Mouse (Mus musculus) CH12.LX (cell line): ENCODE data around the gene Gapdh. TPM values are rescaled to one million over a fixed set of nuclear protein-coding genes. Genes with fewer than 3 reads are reported as not detected.

Experiments
- DNase-seq: peaks from one replicate; pipeline ENCODE4 v3.0.0-alpha.2; 2013; ENCODE audit errors: extremely low read depth
- H3K27ac ChIP-seq: 2 replicates; pipeline ENCODE4 v1.5.1; 2012; ENCODE audit warnings: low read depth, mild to moderate bottlenecking, control low read depth, moderate library complexity; ENCODE audit not compliant: insufficient read depth
- H3K27me3 ChIP-seq: replicated peaks from 2 replicates; pipeline ENCODE3; 2012; ENCODE audit warnings: inconsistent platforms
- H3K36me3 ChIP-seq, 2 experiments: replicated peaks in 1 of 2; 2 replicates each; pipeline versions ENCODE3 to v1.6.1; 2012; ENCODE audit warnings: inconsistent platforms in 1 of 2, low read length in 1 of 2, mild to moderate bottlenecking in 1 of 2, mixed read lengths in 1 of 2, moderate library complexity in 1 of 2; ENCODE audit not compliant: control insufficient read depth in 1 of 2, insufficient read depth in 1 of 2
- H3K4me1 ChIP-seq, 2 experiments: 2 replicates each; pipeline ENCODE4 v1.6.1; 2012; ENCODE audit warnings: inconsistent platforms in 1 of 2, moderate library complexity in 1 of 2; ENCODE audit not compliant: insufficient read depth in 2 of 2, control insufficient read depth in 1 of 2
- H3K4me2 ChIP-seq: 2 replicates; pipeline ENCODE4 v1.6.1; 2012; ENCODE audit warnings: low read depth, mild to moderate bottlenecking, control low read depth; ENCODE audit not compliant: poor library complexity, insufficient read depth, severe bottlenecking
- H3K4me3 ChIP-seq, 3 experiments: fragments of 150-350 bp in 1 of 3; sonication (generic) in 1 of 3; replicated peaks in 1 of 3; 2 replicates each; pipeline versions ENCODE3 to v1.5.1; 2011 to 2012; ENCODE audit warnings: low read depth in 2 of 3, low read length in 2 of 3, mild to moderate bottlenecking in 2 of 3, moderate library complexity in 2 of 3, control low read depth in 1 of 3, improper control_type of control experiment in 1 of 3, inconsistent platforms in 1 of 3, mixed read lengths in 1 of 3; ENCODE audit not compliant: poor library complexity in 1 of 3
- H3K79me2 ChIP-seq: replicated peaks from 2 replicates; pipeline ENCODE4 v1.6.1; 2012; ENCODE audit warnings: mild to moderate bottlenecking, moderate library complexity; ENCODE audit not compliant: control insufficient read depth, poor library complexity, insufficient read depth, severe bottlenecking; ENCODE audit errors: extremely low read depth
- H3K9ac ChIP-seq: 2 replicates; pipeline ENCODE4 v1.6.1; 2012; ENCODE audit warnings: low read depth, mild to moderate bottlenecking, control low read depth, moderate library complexity; ENCODE audit not compliant: insufficient read depth
- H3K9me3 ChIP-seq: replicated peaks from 2 replicates; pipeline ENCODE3; 2012; ENCODE audit warnings: low read length, inconsistent platforms, mixed read lengths
- CHD1 ChIP-seq: IDR thresholded peaks from 2 replicates; pipeline ENCODE4 v1.6.1; 2012; ENCODE audit warnings: low read depth, low read length, improper control_type of control experiment, inconsistent platforms
- CTCF ChIP-seq, 2 experiments: IDR thresholded peaks in 1 of 2; conservative IDR thresholded peaks in 1 of 2; 2 replicates each; pipeline ENCODE4 v1.5.1; 2011 to 2012; ENCODE audit warnings: low read depth in 2 of 2, low read length in 2 of 2, improper control_type of control experiment in 1 of 2, inconsistent platforms in 1 of 2, mild to moderate bottlenecking in 1 of 2, moderate library complexity in 1 of 2
- E2F4 ChIP-seq: IDR thresholded peaks from 2 replicates; pipeline ENCODE4 v1.6.1; 2011; ENCODE audit warnings: low read depth, low read length, improper control_type of control experiment; ENCODE audit not compliant: insufficient replicate concordance
- ELF1 ChIP-seq: IDR thresholded peaks from 2 replicates; pipeline ENCODE4 v1.6.1; 2014; ENCODE audit warnings: low read depth, mild to moderate bottlenecking, inconsistent platforms, low read length, improper control_type of control experiment
- HCFC1 ChIP-seq: IDR thresholded peaks from 2 replicates; pipeline ENCODE4 v1.6.1; 2012; ENCODE audit warnings: low read depth, mild to moderate bottlenecking, inconsistent platforms, low read length, improper control_type of control experiment
- JUN ChIP-seq: IDR thresholded peaks from 2 replicates; pipeline ENCODE4 v1.6.1; 2011; ENCODE audit warnings: low read depth, mild to moderate bottlenecking, low read length, improper control_type of control experiment, moderate library complexity; ENCODE audit not compliant: insufficient read depth
- MAFK ChIP-seq: IDR thresholded peaks from 2 replicates; pipeline ENCODE4 v1.6.1; 2011; ENCODE audit warnings: low read length, improper control_type of control experiment; ENCODE audit not compliant: insufficient replicate concordance
- MAX ChIP-seq: IDR thresholded peaks from 2 replicates; pipeline ENCODE4 v1.6.1; 2011; ENCODE audit warnings: low read length, improper control_type of control experiment
- MEF2A ChIP-seq: IDR thresholded peaks from 2 replicates; pipeline ENCODE4 v1.6.1; 2014; ENCODE audit warnings: low read depth, mild to moderate bottlenecking, inconsistent platforms, low read length, improper control_type of control experiment, borderline replicate concordance
- MXI1 ChIP-seq: IDR thresholded peaks from 2 replicates; pipeline ENCODE4 v1.6.1; 2011; ENCODE audit warnings: mild to moderate bottlenecking, low read depth, low read length, improper control_type of control experiment
- MYC ChIP-seq: IDR thresholded peaks from 2 replicates; pipeline ENCODE4 v1.6.1; 2011; ENCODE audit warnings: low read depth, mild to moderate bottlenecking, improper control_type of control experiment, low read length
- NELFE ChIP-seq: IDR thresholded peaks from 2 replicates; pipeline ENCODE4 v1.6.1; 2011; ENCODE audit warnings: low read depth, low read length, improper control_type of control experiment
- NRF1 ChIP-seq: IDR thresholded peaks from 2 replicates; pipeline ENCODE4 v1.6.1; 2014; ENCODE audit warnings: low read depth, mild to moderate bottlenecking, inconsistent platforms, low read length, improper control_type of control experiment, moderate library complexity
- PAX5 ChIP-seq: IDR thresholded peaks from 2 replicates; pipeline ENCODE4 v1.6.1; 2012; ENCODE audit warnings: low read length, inconsistent platforms, mixed read lengths
- POLR2A ChIP-seq: IDR thresholded peaks from 2 replicates; pipeline ENCODE4 v1.6.1; 2011; ENCODE audit warnings: low read depth, mild to moderate bottlenecking, improper control_type of control experiment, low read length
- RAD21 ChIP-seq: IDR thresholded peaks from 2 replicates; pipeline ENCODE4 v1.6.1; 2011; ENCODE audit warnings: low read depth, mild to moderate bottlenecking, low read length, improper control_type of control experiment, moderate library complexity
- RCOR1 ChIP-seq: conservative IDR thresholded peaks from 2 replicates; pipeline ENCODE4 v1.6.1; 2012; ENCODE audit warnings: low read depth, mild to moderate bottlenecking, inconsistent platforms, low read length, improper control_type of control experiment
- SIN3A ChIP-seq: IDR thresholded peaks from 2 replicates; pipeline ENCODE4 v1.6.1; 2012; ENCODE audit warnings: low read length, improper control_type of control experiment, inconsistent platforms
- SMC3 ChIP-seq: IDR thresholded peaks from 2 replicates; pipeline ENCODE4 v1.6.1; 2011; ENCODE audit warnings: low read depth, low read length, improper control_type of control experiment
- TBP ChIP-seq: conservative IDR thresholded peaks from 2 replicates; pipeline ENCODE4 v1.6.1; 2011; ENCODE audit warnings: low read depth, low read length, improper control_type of control experiment
- TCF12 ChIP-seq: IDR thresholded peaks from 2 replicates; pipeline ENCODE4 v1.6.1; 2014; ENCODE audit warnings: low read depth, mild to moderate bottlenecking, inconsistent platforms, low read length, improper control_type of control experiment
- UBTF ChIP-seq: IDR thresholded peaks from 2 replicates; pipeline ENCODE4 v1.6.1; 2012; ENCODE audit warnings: low read depth, mild to moderate bottlenecking, inconsistent platforms, low read length, improper control_type of control experiment, moderate library complexity
- USF1 ChIP-seq: IDR thresholded peaks from 2 replicates; pipeline ENCODE4 v1.6.1; 2014; ENCODE audit warnings: low read depth, mild to moderate bottlenecking, inconsistent platforms, low read length, improper control_type of control experiment
- USF2 ChIP-seq: conservative IDR thresholded peaks from 2 replicates; pipeline ENCODE4 v1.6.1; 2011; ENCODE audit warnings: low read depth, low read length, improper control_type of control experiment
- ZC3H11A ChIP-seq: IDR thresholded peaks from 2 replicates; pipeline ENCODE4 v1.6.1; 2012; ENCODE audit warnings: low read depth, mild to moderate bottlenecking, inconsistent platforms, low read length, improper control_type of control experiment
- ZKSCAN1 ChIP-seq: IDR thresholded peaks from 2 replicates; pipeline ENCODE4 v1.6.1; 2012; ENCODE audit warnings: low read depth, inconsistent platforms, low read length, improper control_type of control experiment, borderline replicate concordance
- ZNF384 ChIP-seq: IDR thresholded peaks from 2 replicates; pipeline ENCODE4 v1.6.1; 2012; ENCODE audit warnings: low read depth, low read length, improper control_type of control experiment, inconsistent platforms
- dilution Hi-C: fragments of 300-500 bp; cut with MboI; formaldehyde crosslinking; loops from 2 replicates; pipeline ENCODE4 v1.14.3; 2020; ENCODE audit warnings: low sequenced_read_pairs; ENCODE audit not compliant: extremely low pct_unique_long_range_greater_than_20kb, extremely low pct_ligation_motif_present
- in situ Hi-C: fragments of 300-500 bp; cut with MboI; formaldehyde crosslinking; loops from 3 replicates; pipeline ENCODE4 v1.14.3; 2019; ENCODE audit warnings: low sequenced_read_pairs, low pct_ligation_motif_present, low pct_unique_long_range_greater_than_20kb, mixed read lengths
- polyA plus RNA-seq: library from polyadenylated mRNA; unstranded; fragments of >175 nt; gene quantifications from 2 replicates; pipeline ENCODE4 v1.2.1, GENCODE M21; 2012; ENCODE audit warnings: low read depth; ENCODE audit not compliant: insufficient read length
- total RNA-seq, 2 experiments: library from RNA; depleted of rRNA; stranded (reverse); fragments of 300-350 nt in 1 of 2; fragments of >200 nt in 1 of 2; gene quantifications; 2 replicates each; pipeline ENCODE4 v1.2.3; 2012 to 2014

The Gapdh gene
- total and polyA plus RNA-seq, 3 experiments: 2,268 to 2,925 (median 2,654) TPM

GRCm38 (mm10) chr6:125160854-125161760 lies 5.2 kb downstream of the Gapdh start (continued):
- no peak for TF ChIP-seq RCOR1
- no peak for TF ChIP-seq TBP
- no peak for TF ChIP-seq MAX
- no peak for TF ChIP-seq RAD21
- TF ChIP-seq NRF1: no peak
- no peak for TF ChIP-seq ZC3H11A
- no peak for TF ChIP-seq NELFE
- TF ChIP-seq MAFK: no peak
- no peak for TF ChIP-seq ELF1

DNA sequence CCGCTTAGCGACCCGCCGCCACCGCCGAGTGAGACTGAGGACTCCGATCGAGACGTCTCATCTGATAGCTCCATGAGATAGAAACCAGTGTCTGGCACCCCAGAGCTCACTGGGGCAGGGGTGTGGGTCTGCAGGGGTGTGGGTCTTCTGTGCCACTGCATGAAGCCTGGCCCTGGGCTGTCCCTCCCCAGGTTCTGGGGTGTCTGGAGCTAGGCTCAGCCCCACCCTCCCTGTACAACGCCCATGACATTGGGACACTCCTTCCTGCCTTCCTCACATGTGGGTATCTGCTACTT lies 5.8 kb downstream of the Gapdh start:
- in situ Hi-C loops (no loop called here), dilution Hi-C loops (no loop called here)
- peaks cover 67 to 82% of the 10 kb centered on the region in 2 experiments for H3K36me3 ChIP-seq
- no peaks in the 10 kb centered on the region for H3K27me3 ChIP-seq
- no peak overlapping the region for H3K4me3 ChIP-seq
- no peak overlapping the region for H3K27ac ChIP-seq
- TF ChIP-seq MXI1 (no peak), SMC3 (0 out of 2 replicates have a peak, but pooled peaks have one; percentile 1), SIN3A (no peak), USF1 (no peak)
- TF ChIP-seq, all 38 proteins: peak for 1
- no peaks in the 10 kb centered on the region for H3K9me3 ChIP-seq
- H3K9ac ChIP-seq: no peak overlapping the region
- H3K79me2 ChIP-seq: peaks cover 21% of the 10 kb centered on the region
- peaks cover 3 to 18% of the 10 kb centered on the region in 2 experiments; a peak in 2 of 4 replicates for H3K4me1 ChIP-seq
- no peak overlapping the region for H3K4me2 ChIP-seq
- peak; percentile 29 for DNase-seq

DNA sequence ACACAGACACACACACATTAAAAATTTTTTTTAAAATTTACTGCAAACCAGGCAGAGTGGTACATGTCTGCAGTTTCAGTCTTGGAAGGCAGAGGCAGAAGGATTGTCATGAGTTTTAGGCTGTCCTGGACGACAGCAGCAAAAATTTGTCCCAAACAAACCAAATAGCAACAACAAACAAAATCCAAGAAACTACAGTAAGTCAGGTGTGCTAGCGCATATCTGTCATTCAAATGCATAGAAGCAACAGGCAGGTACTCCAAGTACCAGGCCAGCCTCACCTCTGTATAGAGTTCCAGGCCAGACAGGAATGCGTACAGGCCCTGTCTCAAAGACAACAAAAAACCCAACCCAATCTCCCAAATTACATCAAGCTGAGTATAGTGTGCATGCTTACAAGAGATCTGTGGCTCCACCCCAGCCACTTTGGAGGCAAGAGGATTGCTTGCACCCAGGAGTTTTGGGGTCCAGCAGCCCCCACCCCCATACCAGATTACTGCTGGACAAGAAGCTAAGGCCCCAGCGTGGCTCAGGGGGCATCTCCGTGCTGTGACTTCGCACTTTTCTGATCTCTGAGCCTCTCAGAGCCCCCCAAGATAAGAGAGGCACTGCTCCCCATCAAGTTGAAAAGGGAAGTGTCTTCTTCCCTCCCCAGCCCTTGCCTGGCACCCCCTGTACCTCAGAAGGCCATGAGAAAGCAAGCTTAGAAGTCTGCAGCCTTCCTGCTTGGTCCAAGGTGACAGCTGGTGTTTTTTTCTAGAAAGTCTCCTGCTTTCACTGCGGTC lies 6.3 kb downstream of the Gapdh start:
- H3K36me3 ChIP-seq: peaks cover 72 to 88% of the 10 kb centered on the region in 2 experiments

More for the DNA sequence above, 6.3 kb downstream of the Gapdh start:
- Histone ChIP-seq H3K4me3 (no peak overlapping the region), H3K4me1 (peaks cover 3 to 18% of the 10 kb centered on the region in 2 experiments; a peak in 2 of 4 replicates), H3K4me2 (no peak overlapping the region), H3K9me3 (no peaks in the 10 kb centered on the region), H3K27me3 (no peaks in the 10 kb centered on the region), H3K79me2 (peaks cover 17% of the 10 kb centered on the region), H3K27ac (no peak overlapping the region), H3K9ac (no peak overlapping the region)
- in situ Hi-C loops: loop anchor here (5.0 kb wide), 1 partner anchor 112 kb away; no protein-coding TSS in a partner anchor
- no peak for TF ChIP-seq NRF1
- no peak for TF ChIP-seq SMC3
- TF ChIP-seq CTCF (conservative IDR thresholded peaks at IDR 0.05 in 1 of 2, IDR thresholded peaks at IDR 0.05 in 1 of 2; ENCODE audit: low read depth in 2 of 2, low read length in 2 of 2): no peak
- TF ChIP-seq POLR2A: no peak
- TF ChIP-seq HCFC1: no peak
- TF ChIP-seq PAX5: no peak
- TF ChIP-seq MYC: no peak
- TF ChIP-seq UBTF: no peak
- no peak for TF ChIP-seq TCF12
- no peak for TF ChIP-seq USF1
- TF ChIP-seq ZNF384: no peak
- no peak for TF ChIP-seq ZC3H11A
- no peak for TF ChIP-seq ZKSCAN1
- no peak for TF ChIP-seq USF2
- TF ChIP-seq MEF2A: no peak
- TF ChIP-seq CHD1: no peak
- TF ChIP-seq E2F4: no peak
- no peak; the same call in 1 of the 2 replicates for TF ChIP-seq SIN3A
- no peak for TF ChIP-seq MAFK
- TF ChIP-seq JUN: no peak
- dilution Hi-C loops: no loop called here
- DNase-seq: no peak
